Mouse (Mus musculus): ENCODE data around the gene Gprc5c.

DNA sequence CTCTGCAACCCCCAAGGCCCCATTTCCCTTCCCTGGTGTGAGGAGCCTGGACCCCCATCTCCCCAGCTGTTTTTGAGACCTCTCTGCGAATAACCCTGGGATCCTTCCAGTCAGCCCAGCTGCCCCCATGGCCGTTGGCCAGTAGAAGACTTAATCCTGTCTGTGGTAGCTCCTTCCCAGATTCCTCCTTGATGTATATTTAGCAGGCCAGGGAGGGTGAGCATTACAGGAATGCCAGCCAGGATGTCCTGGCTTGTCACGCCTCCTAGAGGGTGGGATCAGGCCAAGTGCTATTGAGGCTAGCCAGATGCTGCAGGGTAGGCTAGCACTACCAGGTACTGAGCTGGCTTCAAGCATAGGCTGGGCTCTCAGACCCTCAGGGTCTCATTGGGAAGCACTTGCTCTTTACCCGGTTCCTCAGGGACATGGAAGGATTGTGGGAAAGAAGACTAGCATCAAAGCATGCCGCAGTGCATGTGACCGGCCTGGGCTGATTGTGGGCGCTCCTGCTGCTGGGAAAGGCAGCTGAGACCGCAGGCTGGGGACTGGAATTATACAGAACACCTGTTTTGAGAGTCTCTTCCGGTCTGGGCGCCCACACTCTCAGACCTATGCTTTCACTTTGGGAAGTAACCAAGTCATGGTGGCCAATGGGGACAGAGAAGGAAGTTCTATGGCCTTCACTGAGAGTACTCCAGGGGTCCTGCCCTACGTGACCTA lies 35.9 kb upstream of the Gprc5c start:
- TF ChIP-seq TAL1 (IDR thresholded peaks at IDR 0.05; ENCODE audit: low read length) = no peak
- TF ChIP-seq CTCF (IDR thresholded peaks at IDR 0.05 in 2 of 3, conservative IDR thresholded peaks at IDR 0.05 in 1 of 3; ENCODE audit: control insufficient read depth in 1 of 3, insufficient read depth in 1 of 3, low read depth in 2 of 3, low read length in 3 of 3, poor library complexity in 1 of 3, severe bottlenecking in 1 of 3) = no peak
- TF ChIP-seq RCOR1 (IDR thresholded peaks at IDR 0.05; ENCODE audit: low read depth, low read length) = no peak
- TF ChIP-seq NELFE (IDR thresholded peaks at IDR 0.05; ENCODE audit: low read depth, low read length) = no peak
- TF ChIP-seq EP300 (IDR thresholded peaks at IDR 0.05; ENCODE audit: low read depth in 1 of 2, low read length in 2 of 2) = no peak
- TF ChIP-seq POLR2A (IDR thresholded peaks at IDR 0.05; ENCODE audit: control insufficient read depth in 1 of 2, insufficient read depth in 1 of 2, low read depth in 1 of 2, low read length in 2 of 2, poor library complexity in 1 of 2) = no peak
- no peak for TF ChIP-seq MYC (IDR thresholded peaks at IDR 0.05; ENCODE audit: low read depth, low read length)
- no peak for TF ChIP-seq UBTF (IDR thresholded peaks at IDR 0.05; ENCODE audit: borderline replicate concordance, insufficient read depth, low read depth, low read length)
- no peak for TF ChIP-seq ELF1 (IDR thresholded peaks at IDR 0.05; ENCODE audit: low read depth, low read length)
- TF ChIP-seq POLR2AphosphoS5 (IDR thresholded peaks at IDR 0.05; ENCODE audit: borderline replicate concordance, low read depth, low read length) = no peak
- TF ChIP-seq GATA1 (IDR thresholded peaks at IDR 0.05; ENCODE audit: low read depth, low read length) = no peak
- no peak for TF ChIP-seq MAX (IDR thresholded peaks at IDR 0.05; ENCODE audit: low read length)
- TF ChIP-seq E2F4 (IDR thresholded peaks at IDR 0.05; ENCODE audit: borderline replicate concordance, low read depth, low read length) = no peak
- TF ChIP-seq ZNF384 (IDR thresholded peaks at IDR 0.05; ENCODE audit: low read depth, low read length) = no peak
